Mouse (Mus musculus) ES-CJ7 (cell line): ENCODE data around the gene Map4k2.

ENCODE experiments used
- DNase-seq: peaks from one replicate; pipeline ENCODE4 v3.0.0; 2011; ENCODE audit warnings: low read depth, low spot score

Map4k2 gene

GRCm38 (mm10) chr19:6400096-6401086, 59.5 kb downstream of the Map4k2 start:
- DNase-seq: peak; percentile 59

- DNase-seq: peak; percentile 93
Measured at GRCm38 (mm10) chr19:6401131-6401815, 60.3 kb downstream of the Map4k2 start.

GRCm38 (mm10) chr19:6401951-6402350, 61.0 kb downstream of the Map4k2 start:
- no peak for DNase-seq

- no peak for DNase-seq
Measured at GRCm38 (mm10) chr19:6403869-6404268, 62.9 kb downstream of the Map4k2 start.
